In the genomic region with DNA sequence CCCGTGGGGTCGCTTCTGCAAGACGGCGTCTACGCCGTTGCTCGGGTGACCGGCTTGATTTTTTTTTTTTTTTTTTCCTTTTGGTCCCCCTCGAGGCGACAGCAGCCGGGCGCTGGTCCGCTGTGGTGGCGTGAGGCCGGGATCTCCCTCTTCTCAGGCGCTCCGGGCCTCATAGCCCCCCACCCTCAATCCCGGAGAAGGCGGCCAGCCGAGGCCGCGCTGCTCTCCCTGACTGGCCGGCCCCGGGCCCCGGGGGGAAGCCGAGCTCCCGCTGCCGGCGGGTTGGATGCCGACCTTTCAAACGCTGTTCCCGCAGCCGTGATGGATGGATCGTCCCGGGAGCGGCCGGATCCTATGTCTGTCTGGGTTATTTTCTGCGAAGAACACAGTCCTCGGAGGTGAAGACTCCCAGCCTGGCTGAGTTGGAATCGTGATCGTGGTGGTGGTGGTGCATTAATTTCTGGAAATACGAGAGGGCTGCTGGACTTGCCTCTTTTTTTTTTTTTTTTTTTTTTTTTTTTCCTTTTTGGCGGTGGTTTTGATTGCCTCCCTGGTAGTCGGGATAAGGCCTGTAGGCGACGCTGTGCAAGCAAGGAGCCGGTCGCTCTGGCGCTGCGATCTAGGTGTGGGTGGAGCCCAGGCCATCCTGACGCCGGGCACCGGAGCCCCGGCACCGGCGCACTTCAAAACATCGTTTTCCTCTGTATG, we compare ENCODE assay signal across 8 mouse cellular contexts. TPM values are rescaled to one million over a fixed set of nuclear protein-coding genes. Genes with fewer than 3 reads are reported as not detected.
DNase-seq lines count a peak whose midpoint lies in the region; ATAC-seq lines count a peak whose summit lies in the region.

No protein-coding gene starts in this region.

- ATAC-seq in activated CD4-positive, CD25-positive, alpha-beta regulatory T cell, adult 4 months: peak; percentile 50
- peak; percentile 71 for ATAC-seq in hindbrain, embryonic 16.5 days

- no peaks in the 10 kb centered on the region for H3K36me3 ChIP-seq in hindbrain, embryonic 16.5 days (ENCODE audit: control insufficient read depth, insufficient read depth, low read length)
- no peaks in the 10 kb centered on the region for H3K36me3 ChIP-seq in megakaryocyte, embryonic 14.5 days (replicated peaks; ENCODE audit: low read length)

- under 1% methylated on average over 55 of the region's 57 CpGs for WGBS in hindbrain, embryonic 16.5 days

- H3K4me1 ChIP-seq in hindbrain, embryonic 16.5 days (ENCODE audit: control insufficient read depth, insufficient read depth, low read depth, low read length): peaks cover 22% of the 10 kb centered on the region
- peaks cover 25% of the 10 kb centered on the region; the same call in 1 of the 2 replicates for H3K4me1 ChIP-seq in megakaryocyte, embryonic 14.5 days

- H3K9ac ChIP-seq in hindbrain, embryonic 16.5 days (ENCODE audit: low read depth, low read length): peak overlapping the region; percentile 99

- H3K27ac ChIP-seq in hindbrain, embryonic 16.5 days (ENCODE audit: low read depth, low read length): peak overlapping the region; percentile 99

- no peaks in the 10 kb centered on the region for H3K9me3 ChIP-seq in hindbrain, embryonic 16.5 days (ENCODE audit: control insufficient read depth, low read length)
- H3K9me3 ChIP-seq in megakaryocyte, embryonic 14.5 days: no peaks in the 10 kb centered on the region

- peak; percentile 38 to 70 for DNase-seq in cerebellum, postnatal 4 days (ENCODE audit: low spot score in 2 of 2)
- DNase-seq in gastrocnemius, adult 18-20 months (ENCODE audit: low spot score): peak; percentile 80
- DNase-seq in left cerebral cortex, adult 9 months (ENCODE audit: low spot score in 2 of 2): peak; percentile 20 to 70
- peak; percentile 76 to 77 for DNase-seq in right cerebral cortex, adult 2 months (ENCODE audit: low spot score in 2 of 2)
- DNase-seq in urinary bladder, postnatal 10 days (ENCODE audit: low spot score): peak; percentile 31

- H3K4me2 ChIP-seq in hindbrain, embryonic 16.5 days (ENCODE audit: low read length): peak overlapping the region; percentile 99

- peak overlapping the region; percentile 97 for H3K4me3 ChIP-seq in hindbrain, embryonic 16.5 days (ENCODE audit: low read length)
- H3K4me3 ChIP-seq in megakaryocyte, embryonic 14.5 days (replicated peaks): peak overlapping the region; percentile 94

- H3K27me3 ChIP-seq in hindbrain, embryonic 16.5 days (replicated peaks; ENCODE audit: control insufficient read depth, insufficient read depth, low read length): no peaks in the 10 kb centered on the region
- H3K27me3 ChIP-seq in megakaryocyte, embryonic 14.5 days (replicated peaks): no peaks in the 10 kb centered on the region

RNA-seq across cellular contexts. Expression of a gene that starts 0.8 kb away (rescaled TPM):
- polyA plus RNA-seq in activated CD4-positive, CD25-positive, alpha-beta regulatory T cell, adult 4 months (2017; shearing (Covaris generic)): 10 to 100 TPM; 41.1 to 41.4 TPM
- total RNA-seq in gastrocnemius, adult 18-20 months (2021): 10 to 100 TPM; 19.3 to 22.3 TPM
- 12.1 and 13.3 TPM in 2 replicates for polyA plus RNA-seq in hindbrain, embryonic 16.5 days (2015; fragmentation: Nextera tagmentation; extraction: Ambion mirVana)
- polyA plus RNA-seq in megakaryocyte, embryonic 14.5 days (2012; ENCODE audit: insufficient read depth, low replicate concordance): 0.17 and 1.7 TPM in 2 replicates

Comparison
In these comparisons a context has a peak if more than half of its experiments do, and no peak if none do; other contexts are left out.
1. Peak in every context shown above with its lines: DNase-seq, ATAC-seq, H3K4me3 ChIP-seq and H3K27ac ChIP-seq.